Mouse (Mus musculus): ENCODE measurements around the gene Ctsa.

The Ctsa gene

GRCm38 (mm10) chr2:164879228-164879567 is 46.5 kb downstream of the Ctsa start, which contains the start of gene Pcif1:
Pcif1 (plus strand) TSS chr2:164879304.
- peak; percentile 94 to 95 for DNase-seq

- DNase-seq, result peak; percentile 95 to 96
Observed at GRCm38 (mm10) chr2:164879568-164880277, 47.0 kb downstream of the Ctsa start.

- peak in 1 of 2 experiments; percentile 44 for DNase-seq
Observed at GRCm38 (mm10) chr2:164882619-164883018, 49.9 kb downstream of the Ctsa start.

GRCm38 (mm10) chr2:164885788-164886187 is 53.1 kb downstream of the Ctsa start:
- DNase-seq, result peak; percentile 76 to 77

- DNase-seq, result no peak
Observed at GRCm38 (mm10) chr2:164886617-164887016, 53.9 kb downstream of the Ctsa start.

- peak in 1 of 2 experiments; percentile 48 for DNase-seq
Observed at GRCm38 (mm10) chr2:164888996-164889395, 56.3 kb downstream of the Ctsa start.

GRCm38 (mm10) chr2:164889960-164890359 is 57.3 kb downstream of the Ctsa start:
- no peak for DNase-seq
